Mouse (Mus musculus) E14TG2a.4 (cell line): ENCODE data around the gene Cd300ld4.

Experiments
- CTCF ChIP-seq: conservative IDR thresholded peaks from 2 replicates; pipeline ENCODE4 v1.5.1; 2014; ENCODE audit warnings: low read length
- NANOG ChIP-seq: IDR thresholded peaks from 2 replicates; pipeline ENCODE4 v1.6.1; 2014; ENCODE audit warnings: borderline replicate concordance, low read length, mixed read lengths
- POU5F1 ChIP-seq: IDR thresholded peaks from 2 replicates; pipeline ENCODE4 v1.6.1; 2014; ENCODE audit warnings: low read length, borderline replicate concordance

- TF ChIP-seq CTCF (no peak), NANOG (no peak), POU5F1 (no peak)
Observed at GRCm38 (mm10) chr11:114989793-114990192, 37.0 kb downstream of the Cd300ld4 start, which contains the start of gene Cd300ld.
